ENCODE assay signal across 28 mouse cellular contexts in genomic region chr8:42322862-42323261, GRCm38 (mm10).
"Had no signal": no experiment of that assay in that cellular context is flagged by ENCODE, and none has a peak within 500 bp of the region (broad histone marks: within the 10 kb centered on the region; RNA-seq: fewer than 3 reads in every experiment).

No protein-coding gene starts in this region.

- H3K27ac ChIP-seq: left cerebral cortex, adult 2 months; limb, embryonic 10.5 days; limb, embryonic 12.5 days; limb, embryonic 13.5 days; limb, embryonic 15.5 days; liver, embryonic 12.5 days; liver, embryonic 13.5 days; liver, embryonic 14.5 days; liver, embryonic 15.5 days; lung, embryonic 15.5 days; macrophage; midbrain, embryonic 10.5 days; midbrain, embryonic 12.5 days; midbrain, embryonic 13.5 days; midbrain, embryonic 15.5 days; neural tube, embryonic 12.5 days had no signal

- H3K4me3 ChIP-seq: left cerebral cortex, adult 2 months; limb, embryonic 10.5 days; limb, embryonic 12.5 days; limb, embryonic 13.5 days; limb, embryonic 15.5 days; liver, embryonic 12.5 days; liver, embryonic 13.5 days; liver, embryonic 15.5 days; lung, embryonic 15.5 days; megakaryocyte, embryonic 14.5 days; midbrain, embryonic 10.5 days; midbrain, embryonic 12.5 days; midbrain, embryonic 13.5 days; midbrain, embryonic 15.5 days; myocyte; neural tube, embryonic 12.5 days had no signal

- H3K9ac ChIP-seq: limb, embryonic 12.5 days; limb, embryonic 13.5 days; limb, embryonic 15.5 days; liver, embryonic 12.5 days; liver, embryonic 13.5 days; liver, embryonic 14.5 days; liver, embryonic 15.5 days; liver, postnatal 0 days; lung, embryonic 14.5 days; lung, embryonic 15.5 days; midbrain, embryonic 12.5 days; midbrain, embryonic 13.5 days; midbrain, embryonic 15.5 days; neural tube, embryonic 12.5 days had no signal

- H3K27me3 ChIP-seq: limb, embryonic 12.5 days; limb, embryonic 13.5 days; limb, embryonic 15.5 days; liver, embryonic 12.5 days; liver, embryonic 13.5 days; liver, embryonic 15.5 days; lung, embryonic 15.5 days; megakaryocyte, embryonic 14.5 days; midbrain, embryonic 12.5 days; midbrain, embryonic 13.5 days; midbrain, embryonic 15.5 days; neural tube, embryonic 12.5 days had no signal

- H3K4me1 ChIP-seq: limb, embryonic 10.5 days; limb, embryonic 12.5 days; limb, embryonic 13.5 days; limb, embryonic 15.5 days; liver, embryonic 12.5 days; liver, embryonic 13.5 days; liver, embryonic 15.5 days; lung, embryonic 15.5 days; megakaryocyte, embryonic 14.5 days; midbrain, embryonic 10.5 days; midbrain, embryonic 12.5 days; midbrain, embryonic 13.5 days; midbrain, embryonic 15.5 days; neural tube, embryonic 12.5 days had no signal

- DNase-seq: left cerebral cortex, postnatal 4 days; liver, embryonic 13.5 days; liver, postnatal 0 days; lung, adult 18-20 months; lung, adult 2 months; lung, embryonic 14.5 days; lung, postnatal 10 days; lung, postnatal 14 days; lung, postnatal 36 days; lung, postnatal 4 days; midbrain, embryonic 14.5 days had no signal

- H3K36me3 ChIP-seq: limb, embryonic 10.5 days; limb, embryonic 12.5 days; limb, embryonic 13.5 days; limb, embryonic 15.5 days; liver, embryonic 12.5 days; liver, embryonic 13.5 days; liver, embryonic 15.5 days; lung, embryonic 15.5 days; midbrain, embryonic 10.5 days; midbrain, embryonic 12.5 days; midbrain, embryonic 13.5 days; midbrain, embryonic 15.5 days; neural tube, embryonic 12.5 days had no signal
